Mouse (Mus musculus) brain, embryonic 14.5 days (tissue): ENCODE measurements around the gene Sel1l.

Source experiments
- CTCF ChIP-seq: fragments of 200-500 bp; IDR thresholded peaks from 2 replicates; pipeline ENCODE4 v1.5.1; 2012; ENCODE audit warnings: inconsistent platforms, mild to moderate bottlenecking, moderate library complexity, borderline replicate concordance; ENCODE audit not compliant: insufficient read depth, insufficient read length; ENCODE audit errors: extremely low read depth
- POLR2A ChIP-seq: fragments of 200-500 bp; IDR thresholded peaks from 2 replicates; pipeline ENCODE4 v1.6.1; 2012; ENCODE audit warnings: mild to moderate bottlenecking, inconsistent platforms, borderline replicate concordance; ENCODE audit not compliant: poor library complexity, insufficient read depth, insufficient read length, severe bottlenecking; ENCODE audit errors: extremely low read depth

DNA sequence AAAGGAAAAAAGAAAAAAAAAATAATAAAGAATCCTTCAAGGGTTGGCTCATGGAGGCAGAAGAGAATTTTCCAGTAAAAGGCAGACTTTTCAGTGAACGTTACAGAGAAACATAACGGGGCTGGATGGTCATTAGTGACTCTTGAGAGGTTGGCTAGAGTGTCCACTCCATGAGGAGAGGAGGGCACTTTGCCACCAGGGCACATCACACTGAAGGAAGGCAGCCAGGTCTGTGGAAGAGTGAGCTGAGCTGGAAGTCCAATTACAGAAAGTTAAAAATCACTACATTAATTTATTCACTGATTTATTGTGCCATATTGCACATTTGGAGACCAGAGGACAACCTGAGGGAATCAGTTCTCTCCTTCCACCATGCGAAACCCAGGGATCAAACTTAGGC lies 89.1 kb downstream of the Sel1l start:
- TF ChIP-seq CTCF = no peak
- no peak for TF ChIP-seq POLR2A
